Mouse (Mus musculus): ENCODE data around the gene Arhgef1. TPM values are rescaled to one million over a fixed set of nuclear protein-coding genes. Genes with fewer than 3 reads are reported as not detected.

Arhgef1 gene
- polyA plus RNA-seq, 1 experiment from 2014 or later: 32.6 TPM

DNA sequence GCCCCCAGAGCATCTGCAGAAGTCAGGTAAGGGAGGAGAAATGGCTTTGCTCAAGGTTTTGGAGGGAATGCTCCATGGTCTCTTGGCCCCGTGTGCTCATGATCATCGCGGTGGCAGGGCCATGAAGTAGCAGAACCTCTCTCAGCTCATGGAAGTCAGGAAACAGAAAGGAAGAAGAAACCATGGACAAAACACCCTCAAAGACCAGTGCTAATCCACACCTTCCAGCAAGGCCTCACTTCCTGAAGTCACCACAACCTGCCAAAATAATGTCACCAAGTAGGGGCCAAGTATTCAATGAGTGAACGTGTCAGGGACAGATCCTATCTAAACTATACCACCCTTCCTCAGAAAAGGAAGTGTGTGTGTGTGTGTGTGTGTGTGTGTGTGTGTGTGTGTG is 39.9 kb upstream of the Arhgef1 start:
- H3K36me3 ChIP-seq (ENCODE audit: control insufficient read depth, insufficient read depth): no peaks in the 10 kb centered on the region
- no peak for ATAC-seq
- H3K4me2 ChIP-seq (replicated peaks; ENCODE audit: low read depth): no peak overlapping the region
- WGBS: 80% methylated on average over 4 of the region's 4 CpGs
- H3K27me3 ChIP-seq (replicated peaks; ENCODE audit: control insufficient read depth, insufficient read depth, low read length): no peaks in the 10 kb centered on the region
- TF ChIP-seq CTCF (IDR thresholded peaks at IDR 0.05; ENCODE audit: low read depth): no peak
- no peaks in the 10 kb centered on the region for H3K4me1 ChIP-seq (replicated peaks; ENCODE audit: control insufficient read depth, insufficient read depth, low read length)
- H3K9me3 ChIP-seq (ENCODE audit: control insufficient read depth): no peaks in the 10 kb centered on the region
- H3K27ac ChIP-seq (ENCODE audit: low read depth, low read length): no peak overlapping the region
- no peak overlapping the region for H3K4me3 ChIP-seq (ENCODE audit: low read depth, low read length)
- H3K9ac ChIP-seq (ENCODE audit: low read depth, low read length): no peak overlapping the region

DNA sequence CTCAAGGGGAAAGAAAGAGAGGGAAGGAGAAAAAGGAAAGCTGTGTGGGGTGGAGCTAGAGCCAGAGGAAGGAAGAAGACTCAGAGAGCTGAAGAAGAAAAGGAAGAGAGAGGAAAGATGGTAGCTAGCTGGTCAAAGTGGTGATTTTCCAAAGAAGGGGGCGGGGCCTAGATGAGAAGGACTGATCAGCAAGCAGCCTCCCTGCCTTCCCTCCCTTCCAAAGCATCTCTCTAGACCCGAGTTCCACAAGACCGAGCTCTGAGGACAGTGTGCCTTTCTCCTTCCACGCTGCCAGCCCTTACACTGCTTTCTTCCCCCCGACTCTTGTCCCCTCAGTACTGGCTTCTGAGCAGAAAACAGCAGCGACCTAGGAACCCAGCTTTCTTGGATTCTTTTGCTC is 38.6 kb upstream of the Arhgef1 start:
- H3K36me3 ChIP-seq (ENCODE audit: control insufficient read depth, insufficient read depth): no peaks in the 10 kb centered on the region
- 28% methylated on average over 6 of the region's 6 CpGs for WGBS
- H3K9me3 ChIP-seq (ENCODE audit: control insufficient read depth): no peaks in the 10 kb centered on the region
- H3K4me3 ChIP-seq (ENCODE audit: low read depth, low read length): no peak overlapping the region
- H3K9ac ChIP-seq (ENCODE audit: low read depth, low read length): no peak overlapping the region
- H3K4me1 ChIP-seq (replicated peaks; ENCODE audit: control insufficient read depth, insufficient read depth, low read length): no peaks in the 10 kb centered on the region
- H3K27ac ChIP-seq (ENCODE audit: low read depth, low read length): no peak overlapping the region
- H3K27me3 ChIP-seq (replicated peaks; ENCODE audit: control insufficient read depth, insufficient read depth, low read length): no peaks in the 10 kb centered on the region
- no peak overlapping the region for H3K4me2 ChIP-seq (replicated peaks; ENCODE audit: low read depth)
- no peak for TF ChIP-seq CTCF (IDR thresholded peaks at IDR 0.05; ENCODE audit: low read depth)
- ATAC-seq: no peak

GRCm38 (mm10) chr7:24869080-24869479 is 33.6 kb upstream of the Arhgef1 start:
- Histone ChIP-seq H3K4me2 (replicated peaks; ENCODE audit: low read depth) (no peak overlapping the region), H3K4me3 (ENCODE audit: low read depth, low read length) (no peak overlapping the region), H3K4me1 (replicated peaks; ENCODE audit: control insufficient read depth, insufficient read depth, low read length) (no peaks in the 10 kb centered on the region), H3K36me3 (ENCODE audit: control insufficient read depth, insufficient read depth) (no peaks in the 10 kb centered on the region), H3K27me3 (replicated peaks; ENCODE audit: control insufficient read depth, insufficient read depth, low read length) (0 out of 2 replicates have a peak, but pooled peaks cover 4% of the 10 kb centered on the region), H3K27ac (ENCODE audit: low read depth, low read length) (no peak overlapping the region), H3K9ac (ENCODE audit: low read depth, low read length) (no peak overlapping the region), H3K9me3 (ENCODE audit: control insufficient read depth) (no peaks in the 10 kb centered on the region)
- no peak for ATAC-seq
- 62% methylated on average over 17 of the region's 17 CpGs for WGBS
- TF ChIP-seq CTCF (IDR thresholded peaks at IDR 0.05; ENCODE audit: low read depth): no peak

DNA sequence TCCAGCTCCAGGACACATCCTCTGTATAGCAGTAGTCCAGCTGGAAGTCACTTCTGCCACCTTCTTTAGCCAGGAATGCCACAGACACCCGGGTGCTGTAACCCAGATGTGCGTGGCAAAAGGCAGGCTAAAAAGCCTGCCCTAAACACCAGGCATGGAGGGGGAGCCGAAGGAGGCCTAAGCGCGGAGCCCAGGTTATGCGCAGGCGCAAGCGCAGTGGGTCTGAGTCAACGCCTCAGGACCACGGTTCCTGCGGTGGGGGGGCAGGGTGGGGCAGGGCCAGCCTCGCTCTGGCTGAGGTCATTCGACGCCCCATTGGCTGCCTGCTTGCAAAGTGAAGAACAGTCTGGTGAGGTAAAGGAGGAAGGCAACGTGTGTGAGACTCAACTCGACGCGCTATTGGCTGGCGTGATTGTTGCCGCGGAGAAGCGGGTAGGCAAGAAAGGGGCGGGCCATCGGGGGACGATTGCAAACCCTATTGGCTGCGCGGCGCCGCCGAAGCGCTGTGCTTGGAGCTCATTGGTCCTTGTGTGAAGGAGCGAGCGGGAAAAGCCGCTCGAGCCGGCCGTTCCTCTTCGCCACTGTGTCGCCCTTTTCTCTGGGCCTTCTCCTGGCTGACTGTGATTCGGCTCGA is 33.1 kb upstream of the Arhgef1 start, which contains the start of the genes Lypd4 and Dmrtc2:
Gene Lypd4, minus strand, starts transcription at position 410 of the 634 bp plus-strand sequence.
Gene Dmrtc2, plus strand, starts transcription at position 526 of the 634 bp plus-strand sequence.
- Histone ChIP-seq H3K4me2 (replicated peaks; ENCODE audit: low read depth) (no peak within 1 kb of the TSS), H3K9me3 (ENCODE audit: control insufficient read depth) (no peaks in the 10 kb centered on the region), H3K9ac (ENCODE audit: low read depth, low read length) (no peak within 1 kb of the TSS), H3K27me3 (replicated peaks; ENCODE audit: control insufficient read depth, insufficient read depth, low read length) (0 out of 2 replicates have a peak, but pooled peaks cover 4% of the 10 kb centered on the region), H3K4me1 (replicated peaks; ENCODE audit: control insufficient read depth, insufficient read depth, low read length) (no peaks in the 10 kb centered on the region), H3K4me3 (ENCODE audit: low read depth, low read length) (no peak within 1 kb of the TSS), H3K27ac (ENCODE audit: low read depth, low read length) (no peak within 1 kb of the TSS), H3K36me3 (ENCODE audit: control insufficient read depth, insufficient read depth) (no peaks in the 10 kb centered on the region)
- ATAC-seq: no peak
- WGBS: 57% methylated on average over 41 of the region's 41 CpGs
- no peak for TF ChIP-seq CTCF (IDR thresholded peaks at IDR 0.05; ENCODE audit: low read depth)

GRCm38 (mm10) chr7:24877588-24877987 is 25.1 kb upstream of the Arhgef1 start:
- 66% methylated on average over 3 of the region's 3 CpGs for WGBS

DNA sequence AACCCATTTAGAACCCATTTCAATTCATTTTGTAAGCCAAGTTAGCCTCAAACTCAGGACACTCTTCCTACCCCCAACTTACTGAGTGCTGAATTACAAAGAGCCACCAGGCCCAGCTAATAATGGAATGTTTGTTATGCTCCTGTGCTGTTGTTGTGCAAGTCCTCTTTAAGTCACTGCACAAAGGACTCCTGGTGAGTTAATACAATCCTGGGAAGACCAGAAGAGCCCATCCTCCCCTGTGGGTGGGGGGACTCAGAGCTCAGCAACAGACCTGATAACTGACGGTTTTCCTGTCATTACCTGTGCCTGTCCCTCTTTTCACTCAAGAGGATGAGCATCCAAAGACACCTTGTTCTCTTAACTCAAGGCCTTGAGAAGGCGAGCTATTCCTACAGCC is 23.1 kb upstream of the Arhgef1 start:
- Histone ChIP-seq H3K27ac (ENCODE audit: low read depth, low read length) (no peak overlapping the region), H3K4me1 (replicated peaks; ENCODE audit: control insufficient read depth, insufficient read depth, low read length) (no peaks in the 10 kb centered on the region), H3K9me3 (ENCODE audit: control insufficient read depth) (no peaks in the 10 kb centered on the region), H3K4me3 (ENCODE audit: low read depth, low read length) (no peak overlapping the region), H3K4me2 (replicated peaks; ENCODE audit: low read depth) (no peak overlapping the region), H3K9ac (ENCODE audit: low read depth, low read length) (no peak overlapping the region), H3K27me3 (replicated peaks; ENCODE audit: control insufficient read depth, insufficient read depth, low read length) (no peaks in the 10 kb centered on the region), H3K36me3 (ENCODE audit: control insufficient read depth, insufficient read depth) (no peaks in the 10 kb centered on the region)
- no peak for ATAC-seq
- 43% methylated on average over 2 of the region's 2 CpGs for WGBS
- TF ChIP-seq CTCF (IDR thresholded peaks at IDR 0.05; ENCODE audit: low read depth): no peak

More at GRCm38 (mm10) chr7:24877588-24877987, 25.1 kb upstream of the Arhgef1 start:
- Histone ChIP-seq H3K27ac (ENCODE audit: low read depth, low read length) (no peak overlapping the region), H3K27me3 (replicated peaks; ENCODE audit: control insufficient read depth, insufficient read depth, low read length) (no peaks in the 10 kb centered on the region), H3K4me1 (replicated peaks; ENCODE audit: control insufficient read depth, insufficient read depth, low read length) (no peaks in the 10 kb centered on the region), H3K4me2 (replicated peaks; ENCODE audit: low read depth) (no peak overlapping the region), H3K9ac (ENCODE audit: low read depth, low read length) (no peak overlapping the region), H3K4me3 (ENCODE audit: low read depth, low read length) (no peak overlapping the region), H3K9me3 (ENCODE audit: control insufficient read depth) (no peaks in the 10 kb centered on the region), H3K36me3 (ENCODE audit: control insufficient read depth, insufficient read depth) (no peaks in the 10 kb centered on the region)
- no peak for ATAC-seq
- TF ChIP-seq CTCF (IDR thresholded peaks at IDR 0.05; ENCODE audit: low read depth): no peak
